Mouse (Mus musculus): ENCODE measurements around the gene Zfp865.

Gene Zfp865

GRCm38 (mm10) chr7:5080815-5081214 lies 60.6 kb downstream of the Zfp865 start:
- no peak for DNase-seq (ENCODE audit: low spot score in 2 of 2)

GRCm38 (mm10) chr7:5081241-5081640 lies 61.1 kb downstream of the Zfp865 start:
- no peak for DNase-seq (ENCODE audit: low spot score in 2 of 2)

- DNase-seq (ENCODE audit: low spot score in 2 of 2) = no peak
Measured at GRCm38 (mm10) chr7:5081939-5082338, 61.8 kb downstream of the Zfp865 start.

- DNase-seq (ENCODE audit: low spot score in 2 of 2) = no peak
Measured at GRCm38 (mm10) chr7:5083325-5084105, 63.3 kb downstream of the Zfp865 start.

- no peak for DNase-seq (ENCODE audit: low spot score in 2 of 2)
Measured at GRCm38 (mm10) chr7:5085512-5085911, 65.3 kb downstream of the Zfp865 start.
